Mouse (Mus musculus) neutrophil, adult 5-6 weeks (primary cell): ENCODE data around the gene Zcchc7. TPM values are rescaled to one million over a fixed set of nuclear protein-coding genes. Genes with fewer than 3 reads are reported as not detected.
A peak's percentile ranks its signal among the peaks of the same experiment; 100 is the strongest.

Experiments used
- ATAC-seq: fragments of 151-379, 151-347 bp; 2 replicates; pipeline ENCODE4 v1.8.0; 2017; ENCODE audit warnings: mild to moderate bottlenecking, moderate TSS enrichment; ENCODE audit not compliant: insufficient number of reproducible peaks, poor library complexity, low FRiP score, severe bottlenecking; ENCODE audit errors: extremely low read depth
- total RNA-seq: library from RNA; stranded (forward); fragments of 200-1000 nt; gene quantifications from 2 replicates; pipeline ENCODE4 v1.2.3, GENCODE M21; 2017

The Zcchc7 gene
- total RNA-seq, 1 experiment from 2014 or later, result 249 TPM

GRCm38 (mm10) chr4:44886143-44886542 lies 130.5 kb downstream of the Zcchc7 start:
- ATAC-seq, result no peak

GRCm38 (mm10) chr4:44891344-44891743 lies 135.7 kb downstream of the Zcchc7 start:
- ATAC-seq, result no peak

DNA sequence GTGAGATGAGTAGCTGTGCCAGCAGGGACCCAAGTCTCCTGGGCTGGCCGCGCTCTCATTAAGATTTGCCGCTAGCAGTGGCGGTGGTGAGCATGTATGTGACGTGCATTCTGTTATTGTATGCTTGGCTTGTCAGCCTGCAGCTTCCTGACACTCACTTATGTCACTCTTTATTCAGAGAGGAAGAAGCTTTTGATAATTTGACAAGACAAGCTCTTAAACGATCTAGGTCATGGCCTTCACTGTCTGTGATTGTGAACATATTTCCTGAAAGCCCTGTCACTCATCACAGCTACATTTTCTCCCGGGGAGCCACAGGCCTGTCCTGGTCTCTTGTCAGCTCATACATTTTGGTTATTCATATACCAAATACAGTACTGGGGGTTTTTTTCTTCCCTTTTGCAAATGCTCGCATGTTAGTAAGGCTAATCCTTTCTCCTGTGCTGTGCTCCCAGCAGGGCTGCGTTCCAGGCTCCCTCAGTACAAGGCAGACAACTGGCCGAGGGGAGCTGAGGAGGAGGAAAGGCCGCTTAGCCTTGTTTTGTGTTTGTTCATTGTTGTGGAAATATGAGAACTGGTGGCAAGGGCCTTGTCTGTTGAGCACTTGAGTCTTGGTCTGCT lies 150.1 kb downstream of the Zcchc7 start:
- ATAC-seq, result peak; percentile 94

DNA sequence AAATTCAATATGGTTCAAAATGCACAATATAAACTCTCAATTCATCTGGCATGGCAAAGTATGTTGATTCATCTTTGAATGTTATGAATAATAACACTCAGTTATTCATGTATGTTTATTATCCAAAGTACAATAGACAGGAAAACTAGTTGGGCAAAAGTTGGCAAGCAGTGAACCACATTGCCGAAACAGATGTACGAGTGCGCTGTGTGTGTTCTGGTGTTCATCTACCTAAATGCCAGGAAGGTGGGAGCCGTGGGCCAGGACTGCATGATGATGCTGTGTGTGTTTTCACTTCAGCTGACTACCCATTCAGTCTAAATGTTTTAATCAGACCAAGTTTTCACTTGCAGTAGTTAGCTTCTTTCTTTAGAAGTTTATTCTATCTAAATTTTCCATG lies 150.7 kb downstream of the Zcchc7 start:
- ATAC-seq, result no peak

GRCm38 (mm10) chr4:44910065-44910464 lies 154.4 kb downstream of the Zcchc7 start:
- ATAC-seq, result peak; percentile 67

- ATAC-seq, result peak; percentile 33; the same call in 1 of the 2 replicates
These were observed 155.2 kb downstream of the Zcchc7 start for GRCm38 (mm10) chr4:44910857-44911256.

GRCm38 (mm10) chr4:44917312-44917848 lies 161.7 kb downstream of the Zcchc7 start:
- ATAC-seq, result no peak

DNA sequence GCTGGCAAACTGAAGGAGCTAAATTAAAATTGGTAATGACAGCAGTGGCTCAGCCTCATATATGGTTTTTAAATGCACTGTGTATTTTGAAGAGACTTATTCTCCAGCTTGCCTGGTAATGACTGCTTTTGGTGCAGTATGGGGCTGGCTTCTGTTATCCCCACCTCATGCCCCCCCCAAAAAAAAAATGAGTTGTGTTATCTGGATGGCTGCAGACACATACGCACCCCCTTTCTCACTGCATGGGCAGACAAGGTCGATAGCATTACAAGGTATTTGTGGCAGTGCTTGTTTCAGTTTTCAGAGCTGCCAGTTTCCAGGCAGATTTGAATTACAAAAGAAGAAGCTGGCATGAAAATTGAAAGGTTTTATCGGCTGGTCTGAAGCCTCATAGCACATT lies 162.2 kb downstream of the Zcchc7 start:
- no peak for ATAC-seq

GRCm38 (mm10) chr4:44920831-44921230 lies 165.2 kb downstream of the Zcchc7 start:
- ATAC-seq, result no peak

DNA sequence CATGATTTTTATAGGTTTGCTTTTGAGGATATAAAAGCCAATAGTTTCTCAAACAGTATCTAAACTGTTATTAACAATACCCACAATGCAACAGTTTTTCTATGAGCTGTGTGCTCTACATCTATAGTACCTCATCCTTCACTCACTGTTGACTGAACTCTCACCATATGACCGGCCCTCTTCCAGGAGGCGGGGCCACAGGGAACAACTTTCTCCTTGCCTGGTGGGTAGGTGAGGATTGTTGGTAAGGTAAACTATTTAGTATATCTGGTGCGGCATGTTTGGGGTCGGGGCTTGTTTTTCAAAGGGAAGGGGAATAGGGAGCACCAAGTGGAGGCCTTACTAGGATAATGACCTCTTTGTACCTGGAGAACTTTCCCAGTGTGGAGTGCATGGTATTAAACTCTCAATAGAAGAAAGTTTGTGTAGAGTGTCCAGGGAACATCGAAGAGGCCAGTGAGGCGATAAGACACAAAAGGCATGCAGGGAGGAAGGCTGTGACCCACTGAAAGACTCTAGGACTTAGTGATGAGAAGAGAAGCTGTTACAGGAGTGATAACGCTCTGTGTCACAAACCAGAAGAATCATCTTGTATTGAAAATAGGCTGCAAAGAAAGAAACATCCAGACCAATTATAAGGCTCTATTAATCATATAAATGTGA lies 166.9 kb downstream of the Zcchc7 start:
- ATAC-seq, result no peak

- no peak for ATAC-seq
These were observed 167.4 kb downstream of the Zcchc7 start for GRCm38 (mm10) chr4:44923129-44923481.

DNA sequence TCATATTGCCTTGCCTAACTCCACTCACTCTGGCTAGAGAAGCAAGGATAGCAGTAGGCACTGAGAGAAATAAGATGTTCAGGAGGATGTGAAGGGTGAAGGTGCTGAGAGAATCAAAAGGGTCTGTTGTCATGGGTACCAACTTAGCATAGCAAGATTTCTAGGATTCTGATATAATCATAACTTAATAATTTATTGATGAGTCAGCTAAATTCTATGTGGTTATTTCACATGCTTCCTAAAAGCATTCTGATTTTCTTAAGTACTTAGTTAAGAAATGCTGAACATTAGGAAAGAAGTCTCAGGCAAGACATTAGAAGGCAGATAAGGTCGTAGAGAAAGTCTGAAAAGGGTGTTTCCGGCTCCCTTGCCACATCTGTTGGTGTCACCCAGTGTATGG lies 172.3 kb downstream of the Zcchc7 start:
- ATAC-seq, result no peak

GRCm38 (mm10) chr4:44928790-44929189 lies 173.1 kb downstream of the Zcchc7 start:
- ATAC-seq, result no peak

DNA sequence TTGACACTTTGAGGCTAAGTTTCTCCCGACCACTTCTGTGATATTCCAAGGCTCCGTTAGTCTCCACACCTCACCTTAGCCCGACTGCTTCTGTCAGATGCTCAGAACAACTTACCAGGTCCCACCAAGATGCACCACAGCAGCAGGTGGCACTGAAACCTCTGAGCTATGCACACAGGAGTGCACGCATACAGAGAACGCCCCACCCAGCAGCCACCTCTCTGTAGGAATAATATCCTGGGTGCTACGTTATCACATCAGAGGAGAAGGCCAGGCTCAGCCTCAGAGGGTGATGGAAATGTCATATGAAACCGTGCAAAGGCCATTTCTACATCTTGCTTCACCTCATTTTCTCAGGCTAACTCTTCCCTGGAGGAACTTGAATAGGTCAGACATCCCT lies 174.7 kb downstream of the Zcchc7 start:
- ATAC-seq, result no peak

DNA sequence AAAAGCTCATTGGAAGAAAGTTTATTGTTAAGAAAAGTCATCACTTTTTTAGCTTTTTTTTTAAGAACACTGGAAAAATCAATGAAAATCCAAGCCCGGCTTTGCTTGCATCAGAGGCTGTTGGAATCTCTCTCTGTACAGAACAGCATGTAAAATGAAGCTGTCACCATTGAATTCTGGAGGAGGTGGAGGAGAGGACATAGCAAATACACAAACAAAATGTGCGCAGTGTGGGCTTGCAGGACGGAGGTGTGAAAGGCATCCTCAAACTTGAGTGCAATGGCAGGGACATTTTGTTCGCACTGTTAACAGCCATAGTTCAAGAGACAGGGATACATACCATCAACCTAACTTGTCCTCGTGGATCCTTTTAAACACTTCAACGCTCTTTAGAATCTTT lies 176.1 kb downstream of the Zcchc7 start:
- ATAC-seq, result no peak

- no peak for ATAC-seq
These were observed 183.0 kb downstream of the Zcchc7 start for GRCm38 (mm10) chr4:44938359-44939340.

GRCm38 (mm10) chr4:44939576-44940249 lies 184.0 kb downstream of the Zcchc7 start:
- ATAC-seq, result peak; percentile 20; the same call in 1 of the 2 replicates

- no peak for ATAC-seq
These were observed 184.6 kb downstream of the Zcchc7 start for GRCm38 (mm10) chr4:44940286-44940685.

- ATAC-seq, result no peak
These were observed 186.6 kb downstream of the Zcchc7 start for GRCm38 (mm10) chr4:44942237-44942636.
